Mouse (Mus musculus): ENCODE data around the gene Tanc2.

GRCm38 (mm10) chr11:105546393-105546792, 43.4 kb upstream of the Tanc2 start:
- TF ChIP-seq EP300 (IDR thresholded peaks at IDR 0.05; ENCODE audit: low read depth), result no peak
- TF ChIP-seq CTCF (IDR thresholded peaks at IDR 0.05; ENCODE audit: low read depth), result no peak
